Mouse (Mus musculus) bone marrow, adult 2 months (tissue): ENCODE data around the gene AY074887. TPM values are rescaled to one million over a fixed set of nuclear protein-coding genes. Genes with fewer than 3 reads are reported as not detected.

Experiments
- H3K27ac ChIP-seq: fragments of 200-500 bp; 2 replicates; pipeline ENCODE4 v1.5.1; 2012; ENCODE audit warnings: low read depth, mild to moderate bottlenecking, control low read depth, inconsistent platforms, low read length; ENCODE audit not compliant: control insufficient read depth, poor library complexity, insufficient read depth
- H3K4me1 ChIP-seq: fragments of 200-500 bp; 2 replicates; pipeline ENCODE4 v1.6.1; 2011; ENCODE audit warnings: low read length; ENCODE audit not compliant: control insufficient read depth, insufficient read depth
- H3K4me3 ChIP-seq: fragments of 200-500 bp; replicated peaks from 2 replicates; pipeline ENCODE3; 2011; ENCODE audit warnings: mild to moderate bottlenecking, low read depth, low read length, control low read depth; ENCODE audit not compliant: control insufficient read depth
- CTCF ChIP-seq: fragments of 200-500 bp; IDR thresholded peaks from 2 replicates; pipeline ENCODE4 v1.5.1; 2011; ENCODE audit warnings: low read length, control low read depth; ENCODE audit not compliant: control insufficient read depth, insufficient read depth
- POLR2A ChIP-seq: fragments of 200-500 bp; IDR thresholded peaks from 2 replicates; pipeline ENCODE4 v1.6.1; 2011; ENCODE audit warnings: low read depth, mild to moderate bottlenecking, control low read depth, low read length, borderline replicate concordance; ENCODE audit not compliant: control insufficient read depth
- WGBS: fragments of 180-500 bp; shearing (Covaris S2); methylation state at CpG from one replicate; pipeline ENCODE4 v1.1.7; 2018; 5-methylcytosine and 5-hydroxymethylcytosine counted together
- polyA plus RNA-seq: library from polyadenylated mRNA; stranded (reverse); fragments of >200 nt; gene quantifications from 2 replicates; pipeline ENCODE4 v1.2.4, GENCODE M21; 2011; ENCODE audit warnings: low replicate concordance; ENCODE audit not compliant: missing spikeins, insufficient read depth, insufficient read length

The AY074887 gene
- polyA plus RNA-seq, 1 experiment: 16.1 TPM

DNA sequence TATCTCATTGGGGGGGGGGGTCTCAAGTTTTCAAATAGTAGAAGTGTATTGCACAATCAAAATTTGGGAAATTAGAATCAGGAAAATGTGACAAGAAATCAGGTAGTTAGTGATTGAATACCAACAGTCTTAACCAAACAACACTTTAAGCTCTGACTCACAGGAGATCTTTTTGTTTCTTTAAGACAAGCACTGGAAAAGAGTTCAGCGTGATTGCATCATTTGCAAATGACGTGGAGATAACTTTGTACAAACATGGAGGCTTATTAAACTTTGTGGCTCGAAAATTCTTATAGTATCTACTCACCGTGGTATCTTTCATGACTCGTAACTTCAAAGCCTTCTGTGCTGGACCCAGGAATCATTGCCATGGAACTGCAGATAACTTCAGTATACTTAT is 41.4 kb downstream of the AY074887 start:
- TF ChIP-seq POLR2A: no peak
- no peak for TF ChIP-seq CTCF
- H3K27ac ChIP-seq: no peak overlapping the region
- no peaks in the 10 kb centered on the region for H3K4me1 ChIP-seq
- no peak overlapping the region for H3K4me3 ChIP-seq
- WGBS: 80% methylated on average over 5 of the region's 5 CpGs

Other genes starting within 250 kb of the AY074887 start
- 28.3 and 30.4 TPM in 2 replicates for gene Wdr61, start 216.5 kb downstream of the AY074887 start, polyA plus RNA-seq
- gene Crabp1, start 186.2 kb downstream of the AY074887 start, polyA plus RNA-seq: 1.7 and 23.1 TPM in 2 replicates
- gene Ireb2, start 87.2 kb downstream of the AY074887 start, polyA plus RNA-seq: 9.8 and 17.7 TPM in 2 replicates
- 1.2 TPM in 1 of 2 replicates, not detected in the other for gene Hykk, start 33.7 kb downstream of the AY074887 start, polyA plus RNA-seq
- 86.1 and 122 TPM in 2 replicates for gene Psma4, start 208 bp downstream of the AY074887 start, polyA plus RNA-seq
- gene Chrna5, start 29.9 kb upstream of the AY074887 start, polyA plus RNA-seq: not detected in 2 replicates
- gene Chrna3, start 75.6 kb upstream of the AY074887 start, polyA plus RNA-seq: not detected in 2 replicates
- gene Chrnb4, start 97.8 kb upstream of the AY074887 start, polyA plus RNA-seq: not detected in 2 replicates
- 9.0 and 13.1 TPM in 2 replicates for gene Ube2q2, start 197.9 kb upstream of the AY074887 start, polyA plus RNA-seq